Mouse (Mus musculus) testis, postnatal 10 days (tissue): ENCODE measurements around the gene Plvap.

Experiments
- DNase-seq: peaks from one replicate; pipeline ENCODE4 v3.0.0; 2021; ENCODE audit warnings: low spot score

The Plvap gene

DNA sequence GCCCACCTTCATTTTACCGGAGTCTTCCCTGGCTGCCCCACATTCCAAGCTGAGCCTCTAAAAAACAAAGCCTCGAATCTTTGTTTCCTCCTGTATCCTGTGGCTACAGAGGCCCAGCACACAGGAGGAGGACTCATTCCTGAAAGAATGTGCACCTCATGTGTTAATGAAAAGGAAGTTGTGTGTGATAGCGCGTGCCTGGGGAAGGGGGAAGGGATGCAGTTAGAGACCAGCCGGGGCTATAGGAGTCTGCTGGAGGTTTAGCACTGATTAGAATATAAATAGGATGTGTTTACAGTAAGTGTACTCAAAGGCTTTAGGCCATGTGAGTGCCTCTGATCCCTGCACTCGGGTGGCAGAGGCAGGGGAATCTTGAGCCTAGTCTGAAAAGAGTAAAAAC lies 14.7 kb upstream of the Plvap start:
- no peak for DNase-seq

DNA sequence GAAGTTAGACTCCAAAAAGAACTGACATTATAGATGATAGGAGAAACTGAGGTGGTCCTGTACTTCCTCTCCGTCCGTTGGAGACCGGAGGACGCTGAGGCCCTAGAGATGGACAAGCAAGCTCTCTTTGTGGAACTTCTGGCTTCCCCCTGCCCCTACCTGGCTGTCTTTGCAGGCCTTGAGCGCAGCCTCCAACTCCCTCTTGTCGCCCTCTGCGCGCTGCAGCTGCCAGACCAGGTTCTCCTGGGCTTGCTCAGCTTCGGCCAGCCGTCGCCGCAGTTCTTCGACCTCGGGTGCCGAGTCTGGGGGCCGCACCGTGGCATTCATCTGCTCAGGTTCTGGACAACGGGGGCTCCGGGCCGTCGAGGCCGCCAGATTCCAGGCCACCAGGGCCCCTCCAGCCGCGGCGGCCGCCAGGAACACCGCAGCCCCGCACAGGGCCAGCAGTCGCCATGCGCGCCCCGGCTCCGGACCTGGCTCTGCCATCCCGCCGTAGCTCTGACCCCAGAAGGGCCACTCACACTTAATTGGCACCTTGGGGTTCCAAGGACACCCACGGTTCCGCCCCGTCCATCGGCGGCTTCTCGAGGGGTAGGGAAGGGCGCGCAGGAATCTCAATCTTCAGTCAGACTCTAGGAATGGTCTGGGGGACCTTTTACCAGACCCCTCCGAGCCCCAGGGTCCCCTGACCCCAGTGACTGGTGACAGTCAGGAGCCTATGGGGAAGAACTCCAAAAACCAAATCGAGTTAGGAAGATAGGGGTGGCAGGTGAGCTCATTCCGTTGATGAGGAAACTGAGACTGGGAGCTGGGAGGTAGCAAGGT lies 13.9 kb upstream of the Plvap start, which contains the start of gene Ccdc194:
Gene Ccdc194 (minus strand): TSS at position 486 of the 825 bp plus-strand sequence.
- no peak for DNase-seq

DNA sequence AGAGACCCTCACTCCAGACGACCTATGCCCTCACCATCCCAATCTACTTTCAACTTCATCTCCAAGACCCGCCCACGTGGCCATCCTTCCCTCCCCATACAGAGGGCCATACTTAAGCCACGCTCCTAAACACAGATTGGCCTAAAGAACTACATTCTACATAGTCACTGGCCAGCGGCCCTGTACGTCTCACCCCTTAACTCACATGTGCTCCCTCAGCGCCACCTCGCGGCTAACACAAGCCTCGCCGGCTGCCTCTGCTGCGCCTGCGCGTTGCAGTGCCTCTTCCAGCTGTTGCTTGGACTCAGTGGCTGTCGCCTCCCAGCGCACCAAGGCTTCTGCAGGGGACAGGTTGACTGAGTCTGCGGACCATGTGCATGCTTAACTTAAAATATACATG lies 10.1 kb upstream of the Plvap start:
- peak; percentile 98 for DNase-seq

DNA sequence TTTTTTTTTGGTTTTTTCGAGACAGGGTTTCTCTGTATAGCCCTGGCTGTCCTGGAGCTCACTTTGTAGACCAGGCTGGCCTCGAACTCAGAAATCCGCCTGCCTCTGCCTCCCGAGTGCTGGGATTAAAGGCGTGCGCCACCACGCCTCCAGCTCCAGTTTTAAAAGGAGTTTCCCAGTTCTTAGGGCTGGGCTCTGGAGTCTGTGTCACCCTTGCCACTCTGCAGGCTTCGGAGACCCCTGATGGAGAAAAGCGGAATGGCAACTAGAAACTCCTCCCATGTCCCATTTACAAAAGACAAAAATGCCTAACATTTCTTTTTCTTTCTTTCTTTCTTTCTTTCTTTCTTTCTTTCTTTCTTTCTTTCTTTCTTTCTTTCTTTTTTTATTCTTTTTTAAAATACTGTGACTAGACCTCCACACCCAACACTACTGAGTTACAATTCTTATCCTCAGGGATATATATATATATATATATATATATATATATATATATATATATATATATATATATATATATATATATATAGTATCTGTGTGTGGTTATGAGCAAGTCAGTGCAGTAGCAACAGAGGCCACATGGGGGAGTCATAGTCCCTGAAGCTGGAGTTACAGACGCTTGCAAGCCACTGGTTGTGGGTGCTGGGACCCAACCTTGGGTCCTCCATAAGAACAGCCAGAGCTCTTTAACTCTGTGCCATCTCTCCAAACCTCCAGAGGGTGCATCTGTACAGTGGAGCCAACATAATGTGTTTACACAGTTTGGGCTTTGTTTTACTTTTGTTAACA lies 7.7 kb upstream of the Plvap start:
- peak; percentile 79 for DNase-seq

DNA sequence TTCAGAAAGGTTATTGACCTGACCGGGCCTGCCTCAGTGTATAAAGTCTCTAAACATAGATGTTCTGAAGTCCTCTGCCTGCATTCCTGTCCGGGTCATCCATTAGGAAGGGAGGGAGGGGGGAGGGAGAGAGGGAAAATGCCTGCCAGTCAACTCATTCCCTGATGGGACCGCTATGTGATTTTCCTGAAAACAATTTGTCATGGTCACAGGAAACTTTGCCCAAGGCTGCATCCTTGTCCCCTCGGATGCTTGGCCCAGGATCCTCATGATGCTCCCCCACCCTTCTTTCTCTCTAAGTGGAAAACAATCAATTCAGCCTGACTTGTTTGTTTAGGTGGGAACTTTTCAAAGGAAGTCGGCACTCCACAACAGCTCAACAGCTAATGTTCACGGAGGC lies 5.2 kb upstream of the Plvap start:
- DNase-seq, result no peak

DNA sequence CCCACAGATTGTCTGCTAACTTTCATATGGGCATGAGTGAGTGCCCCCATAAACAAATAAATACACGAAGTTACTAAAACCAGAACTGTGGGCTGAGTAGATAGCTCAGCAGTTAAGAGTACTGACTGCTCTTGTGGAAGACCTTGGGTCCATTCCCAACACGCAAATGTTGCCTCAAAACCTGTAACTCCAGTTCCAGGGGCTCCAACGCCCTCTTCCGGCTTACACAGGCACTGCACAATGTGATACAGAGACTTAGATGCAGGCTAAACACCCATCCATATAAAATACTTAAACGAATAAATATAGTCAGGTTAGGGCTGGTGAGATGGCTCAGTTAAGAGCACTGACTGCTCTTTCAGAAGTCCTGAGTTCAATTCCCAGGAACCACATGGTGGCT lies 3.5 kb upstream of the Plvap start:
- no peak for DNase-seq

DNA sequence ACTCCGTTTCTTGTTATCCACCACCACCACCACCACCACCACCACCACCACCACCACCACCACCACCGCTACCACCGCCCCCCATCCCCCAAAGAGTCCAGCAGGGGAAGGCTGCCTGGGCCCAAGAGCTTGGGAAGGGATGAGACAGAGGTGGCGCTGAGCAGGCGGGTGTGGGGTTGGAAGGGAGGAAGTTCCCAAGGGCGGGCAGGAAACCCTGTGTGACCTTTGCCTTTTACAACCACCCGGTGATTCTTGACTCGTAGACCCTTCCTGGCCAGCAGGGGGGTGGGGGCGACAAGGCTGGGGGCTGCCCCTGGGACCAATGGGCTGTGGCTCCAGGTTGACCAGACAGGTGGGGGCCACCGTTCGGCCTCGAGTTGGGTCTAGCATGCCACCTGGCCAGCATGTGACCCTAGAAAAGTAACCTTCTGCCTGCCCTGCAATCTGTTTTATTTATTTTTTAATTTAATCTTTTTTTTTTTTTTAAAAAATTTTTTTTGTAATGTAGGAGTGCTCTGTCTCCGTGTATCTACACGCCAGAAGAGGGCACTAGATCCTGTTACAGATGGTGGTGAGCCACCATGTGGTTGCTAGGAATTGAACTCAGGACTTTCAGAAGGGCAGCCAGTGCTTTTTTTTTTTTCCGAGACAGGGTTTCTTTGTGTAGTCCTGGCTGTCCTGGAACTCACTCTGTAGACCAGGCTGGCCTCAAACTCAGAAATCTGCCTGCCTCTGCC lies 1.6 kb upstream of the Plvap start:
- DNase-seq, result no peak

DNA sequence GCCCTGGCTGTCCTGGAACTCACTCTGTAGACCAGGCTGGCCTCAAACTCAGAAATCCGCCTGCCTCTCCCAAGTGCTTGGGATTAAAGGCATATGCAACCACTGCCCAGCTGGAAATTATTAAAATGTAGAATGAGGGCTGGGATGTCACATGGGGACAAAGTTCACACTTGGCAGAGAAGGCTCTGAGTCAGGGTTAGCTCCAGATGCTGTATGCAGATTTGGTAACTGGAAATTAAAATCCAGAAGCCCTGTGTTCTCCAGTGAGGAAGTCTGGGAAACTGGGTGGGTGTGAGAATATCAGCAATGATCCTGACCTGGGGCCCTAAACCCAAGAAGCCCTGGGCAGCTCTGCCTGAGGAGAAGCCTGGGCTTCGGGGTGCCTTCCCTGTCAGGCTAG lies 2.2 kb downstream of the Plvap start:
- no peak for DNase-seq

DNA sequence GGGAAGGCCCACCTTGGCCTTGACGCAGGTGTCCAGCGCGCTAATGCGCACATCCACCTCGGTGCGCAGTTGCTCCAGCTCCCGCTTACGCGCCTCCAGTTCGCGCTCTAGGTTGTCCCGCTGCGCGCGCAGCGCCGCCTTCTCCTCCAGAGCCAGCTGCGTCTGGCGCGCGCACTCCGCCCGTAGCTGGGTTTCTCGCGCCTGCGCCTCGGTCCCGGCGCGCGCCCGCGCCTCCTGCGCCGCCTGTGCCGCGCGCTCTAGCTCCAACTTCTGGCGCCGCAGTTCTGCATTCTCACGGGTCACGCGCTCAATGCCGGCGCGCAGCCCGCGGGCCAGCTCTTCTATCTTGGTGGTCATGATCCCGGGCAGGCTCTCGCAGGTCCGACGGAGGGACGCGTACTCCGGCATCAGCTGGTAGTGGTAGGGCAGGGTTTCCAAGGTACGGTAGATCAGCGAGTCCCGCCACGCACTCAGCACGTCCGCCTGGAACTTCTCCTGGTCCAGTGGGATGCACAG lies 3.9 kb downstream of the Plvap start:
- DNase-seq, result peak; percentile 78

DNA sequence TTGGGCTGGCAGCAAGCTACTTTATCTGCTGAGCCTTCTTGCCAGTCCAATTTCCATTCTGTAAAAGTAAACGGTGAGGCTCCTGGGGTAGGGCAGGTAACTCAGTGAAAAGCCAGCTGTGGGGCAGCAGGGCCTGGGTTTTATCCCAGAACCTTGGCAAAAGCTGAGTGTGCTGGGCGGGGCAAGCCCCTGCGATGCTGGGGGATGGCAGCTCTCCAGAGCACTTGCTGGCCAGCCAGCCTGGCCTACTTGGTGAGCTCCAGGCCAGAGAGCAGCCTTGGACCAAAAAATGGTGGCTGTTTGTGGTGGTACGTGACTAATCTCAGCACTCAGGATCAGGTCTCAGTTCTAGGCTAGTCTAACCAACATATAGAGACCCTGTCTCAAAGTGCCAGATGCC lies 5.6 kb downstream of the Plvap start:
- DNase-seq, result no peak

DNA sequence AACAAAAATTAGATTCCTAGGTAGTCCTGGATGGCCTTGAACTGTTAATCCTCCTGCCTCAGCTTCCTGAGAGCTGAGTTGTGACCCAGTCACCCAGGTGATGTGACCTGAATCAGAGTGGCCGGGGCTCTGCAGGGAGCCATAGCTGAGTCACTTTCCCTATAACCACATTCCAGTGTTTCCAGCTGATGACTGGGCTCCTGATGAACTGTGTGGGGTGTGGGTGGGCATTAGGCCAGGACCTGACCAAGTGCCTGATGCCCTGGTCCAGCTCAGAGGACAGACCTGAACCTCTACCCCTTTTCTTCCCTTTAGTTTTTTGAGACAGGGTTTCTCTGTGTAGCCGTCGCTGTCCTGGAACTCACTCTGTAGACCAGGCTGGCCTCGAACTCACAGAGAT lies 6.2 kb downstream of the Plvap start:
- no peak for DNase-seq

DNA sequence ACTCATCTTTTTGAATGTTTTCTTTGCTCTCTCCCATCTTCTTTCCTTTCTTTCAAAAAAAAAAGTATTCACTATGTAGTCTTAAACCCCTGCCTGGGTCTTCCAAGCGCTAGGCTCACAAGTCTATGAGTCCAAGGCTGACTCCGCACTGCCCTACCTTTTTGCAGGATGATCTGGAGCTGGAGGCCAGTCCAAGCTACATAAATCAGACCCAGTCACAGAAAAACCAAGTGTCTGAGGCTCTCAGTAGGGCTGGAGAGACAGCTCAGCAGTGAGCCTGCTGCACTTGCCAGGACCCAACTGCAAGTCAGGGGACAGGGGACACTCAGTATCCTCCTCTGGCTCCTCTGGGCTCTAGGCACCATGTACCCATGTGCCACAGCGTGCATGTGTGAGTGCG lies 7.2 kb downstream of the Plvap start:
- no peak for DNase-seq

DNA sequence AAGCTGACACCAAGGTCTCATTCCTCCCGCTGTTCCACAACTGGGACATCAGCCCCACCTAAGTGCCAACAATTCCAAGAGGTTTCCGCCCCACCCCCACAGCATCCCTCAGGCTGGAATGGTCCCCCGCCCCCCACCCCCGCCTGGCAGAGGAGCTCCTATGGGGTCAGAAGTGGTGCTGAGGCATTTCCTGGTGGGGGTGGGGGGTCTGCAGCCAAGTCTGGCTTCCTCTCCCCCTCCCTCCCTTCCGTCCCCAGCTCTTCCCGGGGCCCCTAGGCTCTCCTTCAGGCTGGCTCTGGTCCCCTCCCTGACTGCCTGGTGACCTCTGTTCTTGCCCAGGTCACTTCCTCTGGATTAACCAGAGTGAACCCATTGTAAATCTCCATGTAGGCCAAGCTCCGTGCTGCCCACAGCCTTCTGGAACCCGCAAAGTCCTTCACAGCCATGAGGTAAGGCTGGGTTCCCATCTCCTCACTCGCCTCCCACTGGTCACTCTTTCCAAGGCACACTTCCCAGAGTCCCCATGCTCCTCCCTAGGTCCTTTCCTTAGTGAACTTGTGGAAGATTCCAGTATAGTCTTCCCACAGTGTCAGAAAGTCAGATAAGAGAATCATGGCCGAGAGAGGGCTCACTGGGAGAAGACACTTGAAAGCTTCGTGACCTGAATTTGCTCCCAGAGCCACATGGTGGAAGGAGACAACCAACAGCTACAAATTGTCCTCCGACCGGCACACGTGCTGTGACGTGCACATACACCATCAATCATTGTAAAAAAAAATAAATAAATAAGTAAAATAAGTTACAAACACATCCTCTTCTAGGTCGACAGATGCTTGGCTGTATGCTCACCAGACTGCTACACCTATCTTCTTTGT lies 12.5 kb downstream of the Plvap start:
- DNase-seq, result no peak

DNA sequence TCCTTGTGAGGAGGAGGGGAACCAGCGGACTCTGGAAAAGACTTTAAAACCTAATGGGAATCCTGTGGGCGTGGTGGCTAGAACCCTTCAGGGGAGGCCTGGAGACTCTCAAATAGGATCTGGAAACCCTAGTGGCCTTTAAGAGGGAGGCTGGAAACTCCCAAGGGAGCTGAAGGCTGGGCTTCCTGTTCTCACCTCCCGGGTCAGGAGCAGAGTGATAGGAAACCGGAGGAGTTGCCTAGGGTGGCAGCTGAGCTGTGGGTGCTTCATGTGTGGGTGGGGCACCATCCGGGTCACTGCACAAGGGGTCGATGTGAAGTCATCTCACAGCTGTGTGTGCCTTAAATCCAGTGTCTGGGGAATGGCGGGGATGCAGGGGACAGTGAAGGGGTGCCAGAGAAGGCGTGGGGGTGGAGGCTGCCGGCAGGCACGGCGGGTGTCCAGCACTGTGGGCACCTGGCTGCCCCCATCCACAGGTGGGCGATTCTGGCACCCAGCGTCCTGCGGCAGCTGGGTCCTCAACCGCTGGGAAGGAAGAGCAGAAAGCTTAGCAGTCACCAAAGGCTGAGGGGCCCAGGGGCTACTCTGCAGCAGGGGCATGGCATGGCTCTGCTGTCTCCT lies 13.6 kb downstream of the Plvap start:
- no peak for DNase-seq

DNA sequence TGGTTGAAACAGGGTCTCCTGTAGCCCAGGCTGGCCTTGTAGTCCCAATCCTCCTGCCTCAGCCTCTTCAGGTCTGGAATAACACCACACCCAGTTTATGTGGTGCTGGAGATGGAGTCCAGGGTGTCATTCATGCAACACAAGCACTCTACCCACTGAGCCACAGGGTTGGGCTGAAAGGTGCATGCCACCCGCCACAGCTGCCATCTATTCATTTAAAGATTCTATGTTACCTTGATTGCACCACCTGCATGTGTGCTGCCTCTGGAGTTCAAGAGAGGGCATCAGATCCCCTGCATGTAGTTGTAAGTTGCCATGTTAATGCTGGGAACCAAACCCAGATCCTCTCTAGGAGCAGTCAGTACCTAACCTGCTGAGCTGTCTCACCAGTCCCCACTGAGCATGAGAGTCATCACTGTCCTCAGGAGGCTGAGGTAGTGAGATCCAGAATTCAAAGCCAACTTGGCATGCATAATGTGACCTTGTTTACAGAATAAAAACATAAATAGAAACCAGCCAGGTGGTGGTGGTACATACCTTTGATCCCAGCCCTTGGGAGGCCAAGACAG lies 14.4 kb downstream of the Plvap start:
- no peak for DNase-seq

DNA sequence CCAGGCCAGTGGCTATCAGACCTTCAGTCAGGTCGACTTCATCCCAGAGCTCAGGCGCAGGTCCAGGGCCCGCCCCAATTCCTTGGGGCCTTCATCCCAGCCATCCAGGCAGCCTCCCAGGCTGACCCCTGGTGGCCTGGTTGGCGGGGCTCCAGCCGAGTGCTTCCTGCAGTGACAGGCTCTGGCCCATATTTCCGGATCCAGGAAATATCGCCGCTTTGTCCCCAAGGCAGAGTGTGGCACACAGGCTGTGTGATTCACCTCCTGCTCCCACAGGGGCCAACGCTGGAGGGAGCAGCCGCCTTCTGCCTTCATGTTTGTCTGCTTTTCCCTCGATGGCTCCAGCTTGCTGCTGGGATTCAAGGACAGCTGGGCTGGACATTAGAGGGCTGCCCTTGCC lies 15.1 kb downstream of the Plvap start:
- peak; percentile 91 for DNase-seq

DNA sequence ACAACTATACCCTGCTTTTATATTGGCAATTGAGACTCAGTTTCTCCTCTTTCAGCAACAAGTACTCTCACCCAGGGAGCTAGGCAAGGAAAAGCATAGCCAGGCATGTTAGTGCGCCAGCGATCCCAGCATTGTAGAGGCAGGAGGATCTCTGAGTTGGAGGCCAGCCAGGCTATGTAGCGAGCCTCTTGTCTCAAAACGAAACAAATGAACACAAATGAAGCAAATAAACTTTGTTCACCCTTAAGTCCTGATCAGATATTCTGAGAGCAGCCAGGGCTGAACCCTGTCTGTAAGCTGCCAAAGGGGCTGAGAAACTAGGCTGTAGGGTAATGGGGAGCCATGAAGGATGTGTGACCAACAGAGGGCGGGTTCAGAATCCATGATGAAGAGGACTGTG lies 15.7 kb downstream of the Plvap start:
- no peak for DNase-seq

DNA sequence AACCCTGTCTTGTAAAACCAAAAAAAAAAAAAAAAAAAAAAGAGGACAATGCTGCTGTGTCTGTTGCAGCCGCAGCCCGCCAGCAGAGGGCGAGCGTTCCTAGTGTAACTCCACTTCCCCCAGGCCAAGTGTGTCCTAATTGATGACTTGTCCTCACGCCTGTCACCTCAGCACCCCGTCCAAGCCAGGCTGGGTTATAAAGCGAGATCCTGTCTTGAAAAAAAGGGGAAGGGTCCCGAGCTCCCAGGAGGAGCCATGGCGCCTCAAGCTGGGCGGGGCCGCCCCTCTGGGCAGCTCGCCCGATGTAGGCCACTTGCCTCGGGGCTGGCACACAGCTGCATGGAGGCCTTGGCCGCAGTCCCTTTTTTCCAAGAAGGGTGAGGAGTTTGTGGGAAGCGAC lies 16.5 kb downstream of the Plvap start:
- peak; percentile 90 for DNase-seq

DNA sequence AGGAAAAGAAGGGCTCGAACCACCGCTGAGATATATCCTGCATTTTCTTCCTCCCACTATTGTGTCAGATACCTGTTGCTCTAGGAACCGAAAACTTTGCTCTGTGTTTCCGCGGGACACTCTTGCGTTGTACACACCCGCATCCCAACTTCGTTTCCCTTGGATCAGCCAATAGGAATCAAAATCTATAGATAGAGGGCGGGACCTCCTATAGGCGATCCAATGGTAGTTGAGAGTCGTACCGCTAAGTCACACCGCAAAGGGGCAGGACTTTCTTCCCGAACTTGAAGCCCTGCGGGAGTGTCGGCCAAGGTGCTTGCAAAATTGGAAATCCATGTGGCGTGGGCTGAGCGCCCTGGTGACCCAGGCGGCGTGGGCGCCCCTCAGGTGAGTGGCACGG lies 23.1 kb downstream of the Plvap start:
- peak; percentile 86 for DNase-seq

DNA sequence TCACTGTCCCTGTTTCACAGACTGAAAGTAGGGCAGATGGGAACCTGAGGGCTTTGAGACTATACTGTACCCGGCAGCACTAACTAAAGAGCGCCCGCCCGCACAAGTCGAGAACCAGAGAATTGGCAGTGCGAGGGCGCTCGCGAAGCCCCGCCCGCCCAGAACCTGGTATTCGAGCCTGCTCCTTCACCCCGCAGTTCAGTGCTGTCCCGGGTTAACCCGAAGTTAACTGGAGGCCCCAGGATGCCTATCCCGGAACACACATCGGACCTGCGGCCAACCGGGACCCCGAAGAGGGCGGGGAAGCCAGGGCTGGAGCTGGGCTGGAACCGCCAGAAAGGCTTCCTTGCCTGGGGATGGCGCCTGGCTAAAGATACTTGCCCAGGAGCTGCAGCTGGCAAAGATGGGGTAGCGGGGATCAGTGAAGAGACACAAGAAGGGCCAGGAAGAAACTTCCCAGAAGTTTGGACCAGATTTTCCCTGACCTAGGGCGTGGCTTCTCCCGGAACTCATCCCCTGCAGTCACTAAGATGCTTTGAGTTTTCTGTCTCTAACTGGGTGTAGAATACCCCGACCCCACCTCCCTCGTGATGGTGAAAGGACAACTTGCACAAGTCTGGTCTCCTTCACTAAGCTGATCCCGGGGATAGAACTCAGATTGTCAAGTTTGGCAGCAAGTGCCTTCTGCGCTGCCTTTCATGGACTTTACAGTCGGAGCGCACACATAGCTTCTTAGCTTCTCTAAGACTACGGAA lies 23.7 kb downstream of the Plvap start, which contains the start of gene Gtpbp3:
Gene Gtpbp3 (plus strand): TSS at position 413 of the 755 bp plus-strand sequence.
- peak; percentile 85 for DNase-seq
